Comparison of ENCODE assay signal across 17 mouse cellular contexts in genomic region chr5:134423372-134423771, GRCm38 (mm10). TPM values are rescaled to one million over a fixed set of nuclear protein-coding genes. Genes with fewer than 3 reads are reported as not detected.
DNase-seq lines count a peak whose midpoint lies in the region; ATAC-seq and TF ChIP-seq lines count a peak whose summit lies in the region.
"Had no signal": no experiment of that assay in that cellular context is flagged by ENCODE, and none has a peak within 500 bp of the region (broad histone marks: within the 10 kb centered on the region; RNA-seq: fewer than 3 reads in every experiment).

No protein-coding gene starts in this region.

- H3K9me3 ChIP-seq in E14TG2a.4 (ENCODE audit: low read length), result no peaks in the 10 kb centered on the region
- H3K9me3 ChIP-seq: forebrain, embryonic 10.5 days; forebrain, embryonic 13.5 days; heart, embryonic 12.5 days; heart, embryonic 15.5 days; hindbrain, embryonic 10.5 days had no signal

- no peak overlapping the region for H3K4me3 ChIP-seq in heart, adult 2 months
- peak overlapping the region; percentile 50 for H3K4me3 ChIP-seq in E14TG2a.4 (replicated peaks; ENCODE audit: low read length)
- H3K4me3 ChIP-seq: forebrain, embryonic 10.5 days; forebrain, embryonic 13.5 days; heart, embryonic 12.5 days; heart, embryonic 15.5 days; hindbrain, embryonic 10.5 days had no signal

- intact Hi-C loops in heart, adult 2 months (cut with DNase I), result loop anchor here (5.0 kb wide), 1 partner anchor 34 kb away; the partner anchor contains the start of gene Gtf2ird1

- ATAC-seq in activated CD4-positive, CD25-positive, alpha-beta regulatory T cell, adult 4 months, result no peak
- ATAC-seq: forebrain, embryonic 13.5 days; forebrain, embryonic 16.5 days had no signal

- H3K79me2 ChIP-seq in heart, adult 2 months (replicated peaks; ENCODE audit: control insufficient read depth, insufficient read depth, low read length), result no peaks in the 10 kb centered on the region

- no peak overlapping the region for H3K9ac ChIP-seq in heart, adult 2 months (ENCODE audit: low read depth, low read length)
- H3K9ac ChIP-seq: forebrain, embryonic 13.5 days; heart, embryonic 12.5 days; heart, embryonic 15.5 days; hindbrain, embryonic 14.5 days had no signal

- H3K4me1 ChIP-seq in heart, adult 2 months (ENCODE audit: control insufficient read depth, insufficient read depth, low read length), result peaks cover 16% of the 10 kb centered on the region
- peaks cover 95% of the 10 kb centered on the region for H3K4me1 ChIP-seq in E14TG2a.4 (replicated peaks; ENCODE audit: low read depth, low read length)
- H3K4me1 ChIP-seq: forebrain, embryonic 13.5 days had no signal

- 84% methylated on average over 6 of the region's 6 CpGs for WGBS in heart, adult 2 months

- no peak for TF ChIP-seq CTCF in heart, adult 2 months (IDR thresholded peaks at IDR 0.05)
- no peak for TF ChIP-seq CTCF in E14TG2a.4 (conservative IDR thresholded peaks at IDR 0.05; ENCODE audit: low read length)

- H3K27ac ChIP-seq in heart, adult 2 months, result peak overlapping the region; percentile 61; the same call in 1 of the 2 replicates
- H3K27ac ChIP-seq: forebrain, embryonic 10.5 days; forebrain, embryonic 13.5 days; heart, embryonic 15.5 days; hindbrain, embryonic 10.5 days; hindbrain, embryonic 14.5 days had no signal

- no peak for TF ChIP-seq POLR2A in heart, adult 2 months (IDR thresholded peaks at IDR 0.05; ENCODE audit: insufficient read depth, low read depth, low read length)

- H3K36me3 ChIP-seq in heart, adult 2 months (ENCODE audit: control insufficient read depth, insufficient read depth, low read length), result no peaks in the 10 kb centered on the region
- peaks cover 13% of the 10 kb centered on the region; the same call in 1 of the 2 replicates for H3K36me3 ChIP-seq in E14TG2a.4 (ENCODE audit: insufficient read depth, low read length)
- H3K36me3 ChIP-seq: heart, embryonic 15.5 days had no signal

- H3K27me3 ChIP-seq in heart, adult 2 months (ENCODE audit: control insufficient read depth, insufficient read depth, low read length), result no peaks in the 10 kb centered on the region
- H3K27me3 ChIP-seq in E14TG2a.4 (ENCODE audit: insufficient read depth, low read length), result no peaks in the 10 kb centered on the region
- H3K27me3 ChIP-seq: forebrain, embryonic 13.5 days; heart, embryonic 12.5 days; heart, embryonic 15.5 days had no signal

- DNase-seq in adrenal gland, adult 2 months, result peak; percentile 54
- no peak for DNase-seq in adrenal gland, postnatal 25 days
- DNase-seq in heart, adult 2 months, result no peak
- DNase-seq in heart, adult 9 months (ENCODE audit: low spot score in 2 of 2), result no peak
- peak; percentile 61 for DNase-seq in R1 (ENCODE audit: low read depth, low spot score)
- DNase-seq in ovary, postnatal 14 days (ENCODE audit: low spot score), result no peak
- DNase-seq: kidney, adult 11 months; kidney, adult 8-10 months had no signal

- no peak for TF ChIP-seq EP300 in heart, adult 2 months (IDR thresholded peaks at IDR 0.05; ENCODE audit: insufficient read depth, low read depth, low read length)

RNA-seq across cellular contexts. Expression of gene Gtf2ird1, which starts 33.1 kb away (rescaled TPM):
- 10 to 100 TPM; 51.6 to 66.0 TPM for total RNA-seq in adrenal gland, adult 2 months (2021)
- polyA plus RNA-seq in adrenal gland, adult 2 months (2012; rRNA removed), result 21.2 and 21.3 TPM in 2 replicates
- 52.0 and 80.0 TPM in 2 replicates for total RNA-seq in adrenal gland, postnatal 25 days (2021)
- total RNA-seq in heart, adult 2 months (2021), result 10 to 100 TPM; 23.8 to 26.4 TPM
- polyA plus RNA-seq in heart, adult 2 months (2012; rRNA removed), result 13.4 and 18.0 TPM in 2 replicates
- 1 to 10 TPM; 7.5 to 7.9 TPM for polyA plus RNA-seq in activated CD4-positive, CD25-positive, alpha-beta regulatory T cell, adult 4 months (2017; shearing (Covaris generic))

Comparison
In these comparisons a context has a peak if more than half of its experiments do, and no peak if none do; other contexts are left out.
1. DNase-seq: peak in adrenal gland, adult 2 months (single experiment) and R1 (single experiment); none in adrenal gland, postnatal 25 days (single experiment), heart, adult 2 months (0 of 2), heart, adult 9 months (0 of 2) and ovary, postnatal 14 days (single experiment).